Comparison of ENCODE assay signal across 19 mouse cellular contexts in the genomic region with DNA sequence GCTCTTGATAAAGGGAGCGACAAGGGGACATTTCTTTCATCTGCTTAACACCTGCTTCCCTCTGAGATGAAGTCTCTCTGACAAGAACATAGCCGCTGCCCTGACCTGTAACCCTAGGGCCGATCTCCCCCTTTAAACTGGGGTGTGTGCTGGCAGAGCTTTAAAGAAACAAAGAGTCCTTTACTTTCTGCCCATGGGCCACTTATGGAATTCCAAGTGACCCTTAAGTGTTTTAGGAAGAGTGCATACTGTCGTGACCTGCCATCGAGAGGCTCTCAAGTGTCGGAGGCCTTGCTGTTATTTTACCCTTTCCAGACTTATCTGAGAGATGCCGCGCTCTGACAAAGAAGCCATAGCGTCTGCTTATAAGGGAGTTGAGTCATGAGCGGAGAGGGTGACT. TPM values are rescaled to one million over a fixed set of nuclear protein-coding genes. Genes with fewer than 3 reads are reported as not detected.
DNase-seq lines count a peak whose midpoint lies in the region; ATAC-seq and TF ChIP-seq lines count a peak whose summit lies in the region.
"Had no signal": no experiment of that assay in that cellular context is flagged by ENCODE, and none has a peak within 500 bp of the region (broad histone marks: within the 10 kb centered on the region; RNA-seq: fewer than 3 reads in every experiment).

No protein-coding gene starts in this region.

- 0 out of 2 replicates have a peak, but pooled peaks have one; percentile 29 for ATAC-seq in lung, embryonic 15.5 days (ENCODE audit: borderline replicate concordance, extremely low read depth, low FRiP score, low TSS enrichment)
- no peak for ATAC-seq in heart, embryonic 11.5 days (replicated peaks; ENCODE audit: insufficient number of reproducible peaks, low FRiP score, low TSS enrichment)
- ATAC-seq: activated CD4-positive, CD25-positive, alpha-beta regulatory T cell, adult 4 months; forebrain, embryonic 13.5 days; forebrain, postnatal 0 days; Patski had no signal

- no peak overlapping the region for H3K9ac ChIP-seq in lung, embryonic 15.5 days
- H3K9ac ChIP-seq in heart, embryonic 11.5 days (ENCODE audit: low read depth, low read length): no peak overlapping the region
- H3K9ac ChIP-seq: forebrain, embryonic 13.5 days; forebrain, postnatal 0 days; hindbrain, embryonic 15.5 days had no signal

- H3K4me1 ChIP-seq in lung, embryonic 15.5 days: peaks cover 28% of the 10 kb centered on the region
- peaks cover 5% of the 10 kb centered on the region; the same call in 1 of the 2 replicates for H3K4me1 ChIP-seq in heart, embryonic 11.5 days (ENCODE audit: control insufficient read depth, insufficient read depth, low read length)

- H3K4me2 ChIP-seq in lung, embryonic 15.5 days: no peak overlapping the region
- H3K4me2 ChIP-seq in heart, embryonic 11.5 days: no peak overlapping the region
- H3K4me2 ChIP-seq: forebrain, embryonic 13.5 days; hindbrain, embryonic 15.5 days had no signal

- H3K36me3 ChIP-seq in lung, embryonic 15.5 days: no peaks in the 10 kb centered on the region
- no peaks in the 10 kb centered on the region for H3K36me3 ChIP-seq in heart, embryonic 11.5 days (ENCODE audit: control insufficient read depth, insufficient read depth, low read length)
- H3K36me3 ChIP-seq: embryonic facial prominence, embryonic 10.5 days; hindbrain, embryonic 15.5 days had no signal

- DNase-seq in layer of hippocampus, adult 2 months (ENCODE audit: low spot score in 2 of 2): no peak
- no peak for DNase-seq in layer of hippocampus, postnatal 36 days
- DNase-seq in lung, postnatal 25 days (ENCODE audit: low spot score): peak; percentile 51
- no peak for DNase-seq in spleen, postnatal 10 days (ENCODE audit: low spot score in 2 of 2)
- DNase-seq: adrenal gland, postnatal 14 days; cerebellum, adult 11-12 months; cerebellum, adult 9-11 months; forebrain, postnatal 0 days; gastrocnemius, postnatal 25 days; heart, postnatal 10 days had no signal

- TF ChIP-seq CTCF in layer of hippocampus, adult 2 months (conservative IDR thresholded peaks at IDR 0.05): no peak

- no peaks in the 10 kb centered on the region for H3K27me3 ChIP-seq in lung, embryonic 15.5 days
- no peaks in the 10 kb centered on the region for H3K27me3 ChIP-seq in heart, embryonic 11.5 days (ENCODE audit: control insufficient read depth, insufficient read depth, low read length)
- H3K27me3 ChIP-seq: CH12.LX; forebrain, embryonic 13.5 days; hindbrain, embryonic 15.5 days; Patski had no signal

- no peaks in the 10 kb centered on the region for H3K9me3 ChIP-seq in lung, embryonic 15.5 days
- H3K9me3 ChIP-seq in heart, embryonic 11.5 days (replicated peaks; ENCODE audit: control insufficient read depth, low read length): no peaks in the 10 kb centered on the region
- H3K9me3 ChIP-seq: forebrain, embryonic 13.5 days; hindbrain, embryonic 15.5 days had no signal

- H3K4me3 ChIP-seq in layer of hippocampus, adult 2 months: no peak overlapping the region
- H3K4me3 ChIP-seq in lung, embryonic 15.5 days: no peak overlapping the region
- H3K4me3 ChIP-seq in heart, embryonic 11.5 days (ENCODE audit: low read depth, low read length): no peak overlapping the region
- H3K4me3 ChIP-seq: embryonic facial prominence, embryonic 10.5 days; forebrain, embryonic 13.5 days; hindbrain, embryonic 15.5 days had no signal

- 49% methylated on average over 10 of the region's 10 CpGs for WGBS in lung, embryonic 15.5 days
- 47% methylated on average over 10 of the region's 10 CpGs for WGBS in heart, embryonic 11.5 days (ENCODE audit: insufficient replicate concordance)

- peak overlapping the region; percentile 7; the same call in 1 of the 2 replicates for H3K27ac ChIP-seq in layer of hippocampus, adult 2 months
- H3K27ac ChIP-seq in lung, embryonic 15.5 days: no peak overlapping the region
- H3K27ac ChIP-seq in heart, embryonic 11.5 days (ENCODE audit: low read depth, low read length): no peak overlapping the region
- H3K27ac ChIP-seq: embryonic facial prominence, embryonic 10.5 days; forebrain, embryonic 13.5 days; hindbrain, embryonic 15.5 days had no signal

RNA-seq across cellular contexts. Expression of a gene that starts 35.7 kb away (rescaled TPM):
- total RNA-seq in layer of hippocampus, adult 2 months (2021): 100 to 1,000 TPM; 101 to 111 TPM
- 100 to 1,000 TPM; 110 to 111 TPM for total RNA-seq in layer of hippocampus, postnatal 36 days (2021)
- 16.1 and 16.5 TPM in 2 replicates for polyA plus RNA-seq in lung, embryonic 15.5 days (2015; fragmentation: Nextera tagmentation; extraction: Ambion mirVana)
- 6.0 and 7.0 TPM in 2 replicates for polyA plus RNA-seq in heart, embryonic 11.5 days (2014; fragmentation: Nextera tagmentation; extraction: Ambion mirVana)
- total RNA-seq: CH12.LX; hematopoietic stem cell, adult 5-6 weeks had no signal
- polyA plus RNA-seq: activated CD4-positive, CD25-positive, alpha-beta regulatory T cell, adult 4 months had no signal
